Mouse (Mus musculus): ENCODE measurements around the gene Pole3. TPM values are rescaled to one million over a fixed set of nuclear protein-coding genes. Genes with fewer than 3 reads are reported as not detected.
"Not testable (repeated sequence)": the region's sequence is repeated elsewhere in the genome, so short reads cannot be mapped to it uniquely, and the experiment has no call there.

The Pole3 gene
- total RNA-seq, 1 experiment from 2014 or later = 17.8 TPM

- no peak for ATAC-seq (replicated peaks; ENCODE audit: insufficient number of reproducible peaks, low FRiP score, low TSS enrichment, poor library complexity, severe bottlenecking)
Measured at GRCm38 (mm10) chr4:62500799-62501198, 24.1 kb downstream of the Pole3 start.

GRCm38 (mm10) chr4:62496815-62497214, 28.1 kb downstream of the Pole3 start:
- ATAC-seq (replicated peaks; ENCODE audit: insufficient number of reproducible peaks, low FRiP score, low TSS enrichment, poor library complexity, severe bottlenecking) = no peak

DNA sequence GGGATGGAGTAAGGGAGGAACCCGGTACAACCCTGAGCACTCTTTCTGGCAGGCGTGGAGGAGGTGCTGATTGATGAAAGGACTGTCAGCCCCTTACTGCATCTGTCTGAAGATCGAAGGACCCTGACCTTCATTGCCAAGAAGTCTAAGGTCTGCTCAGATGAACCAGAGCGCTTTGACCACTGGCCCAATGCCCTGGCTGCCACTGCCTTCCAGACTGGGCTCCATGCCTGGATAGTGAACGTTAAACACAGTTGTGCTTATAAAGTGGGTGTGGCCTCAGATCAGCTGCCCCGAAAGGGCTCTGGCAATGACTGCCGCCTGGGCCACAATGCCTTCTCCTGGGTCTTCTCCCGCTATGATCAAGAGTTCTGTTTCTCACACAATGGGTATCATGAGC, 28.9 kb downstream of the Pole3 start:
- no peak; the same call in 1 of the 2 replicates for ATAC-seq (replicated peaks; ENCODE audit: insufficient number of reproducible peaks, low FRiP score, low TSS enrichment, poor library complexity, severe bottlenecking)

GRCm38 (mm10) chr4:62494230-62494629, 30.6 kb downstream of the Pole3 start:
- no peak for ATAC-seq (replicated peaks; ENCODE audit: insufficient number of reproducible peaks, low FRiP score, low TSS enrichment, poor library complexity, severe bottlenecking)

DNA sequence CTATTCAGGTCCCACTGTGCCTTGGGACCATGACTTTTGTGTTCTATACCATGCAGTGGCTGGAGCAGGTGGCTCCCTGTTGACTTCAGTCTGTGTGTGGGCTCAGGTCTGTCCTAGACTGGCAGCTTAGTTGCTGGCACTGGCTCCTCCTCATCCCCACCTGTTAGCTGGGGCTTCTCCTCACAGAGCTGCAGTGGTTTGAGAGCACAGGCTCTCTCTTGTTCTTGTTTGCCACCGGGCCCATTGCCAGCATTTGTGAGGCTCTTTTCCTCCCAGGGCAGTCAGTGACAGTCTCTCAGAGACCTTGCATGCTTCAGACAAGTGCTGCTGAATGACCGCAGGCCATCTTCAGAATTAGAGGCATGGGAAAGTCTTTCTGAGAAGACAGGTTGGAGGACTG, 32.2 kb downstream of the Pole3 start:
- no peak for ATAC-seq (replicated peaks; ENCODE audit: insufficient number of reproducible peaks, low FRiP score, low TSS enrichment, poor library complexity, severe bottlenecking)

DNA sequence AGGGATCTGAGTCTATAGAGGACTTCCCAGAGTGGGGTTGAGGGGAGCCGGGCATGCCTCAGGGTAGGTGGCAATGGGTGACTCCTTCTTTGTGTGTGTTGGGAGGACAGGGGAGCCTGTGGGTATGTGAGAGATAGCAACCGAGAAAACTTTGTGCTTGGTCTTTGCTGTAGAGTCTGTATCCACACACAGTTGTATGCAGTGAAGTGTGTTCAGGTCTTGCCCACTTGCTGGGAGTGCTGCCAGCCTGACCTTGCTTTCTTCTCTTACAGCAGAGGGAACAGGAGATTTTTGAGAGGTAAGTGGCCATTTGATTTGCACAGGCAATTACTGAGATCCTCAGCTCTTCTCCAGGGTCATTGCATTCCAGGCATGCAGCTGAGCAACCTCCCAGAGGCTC, 37.0 kb downstream of the Pole3 start:
- no peak for ATAC-seq (replicated peaks; ENCODE audit: insufficient number of reproducible peaks, low FRiP score, low TSS enrichment, poor library complexity, severe bottlenecking)

GRCm38 (mm10) chr4:62487172-62487571, 37.7 kb downstream of the Pole3 start:
- no peak for ATAC-seq (replicated peaks; ENCODE audit: insufficient number of reproducible peaks, low FRiP score, low TSS enrichment, poor library complexity, severe bottlenecking)

- no peak for ATAC-seq (replicated peaks; ENCODE audit: insufficient number of reproducible peaks, low FRiP score, low TSS enrichment, poor library complexity, severe bottlenecking)
Measured at GRCm38 (mm10) chr4:62486162-62486696, 38.6 kb downstream of the Pole3 start.

DNA sequence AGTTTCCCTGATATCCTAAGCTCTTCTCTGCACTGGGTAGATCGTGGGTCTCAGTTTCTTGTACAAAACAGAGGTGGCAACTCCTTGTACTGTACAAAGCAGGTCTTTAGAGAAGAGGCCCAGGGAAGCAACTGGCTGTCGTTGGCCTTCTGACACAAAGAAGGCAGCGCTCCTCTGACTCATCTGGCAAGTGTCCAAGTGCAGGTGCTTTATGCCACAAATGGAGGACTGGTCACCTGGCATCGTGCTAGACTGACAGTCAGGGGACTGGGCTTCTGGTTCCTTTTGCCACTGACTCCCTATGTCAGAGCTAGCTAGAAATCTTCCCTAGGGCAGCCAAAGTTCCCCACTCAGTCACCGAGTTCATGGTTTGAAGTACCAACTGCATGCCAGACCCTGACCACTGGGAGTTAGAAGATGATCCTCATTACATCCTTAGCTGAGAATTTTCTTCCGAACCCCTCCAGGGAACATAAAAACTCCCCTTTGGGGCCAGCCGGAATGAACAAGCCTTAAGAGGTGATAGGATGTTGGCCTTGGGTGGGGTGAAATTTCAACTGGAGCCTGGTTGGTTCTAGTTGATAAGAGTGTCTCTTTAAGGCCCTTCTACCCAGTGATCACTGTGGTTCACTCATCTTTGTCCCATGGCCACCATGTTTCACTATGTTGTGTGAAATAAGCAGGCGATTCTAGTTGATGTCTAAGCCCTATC, 39.3 kb downstream of the Pole3 start:
- no peak for ATAC-seq (replicated peaks; ENCODE audit: insufficient number of reproducible peaks, low FRiP score, low TSS enrichment, poor library complexity, severe bottlenecking)

DNA sequence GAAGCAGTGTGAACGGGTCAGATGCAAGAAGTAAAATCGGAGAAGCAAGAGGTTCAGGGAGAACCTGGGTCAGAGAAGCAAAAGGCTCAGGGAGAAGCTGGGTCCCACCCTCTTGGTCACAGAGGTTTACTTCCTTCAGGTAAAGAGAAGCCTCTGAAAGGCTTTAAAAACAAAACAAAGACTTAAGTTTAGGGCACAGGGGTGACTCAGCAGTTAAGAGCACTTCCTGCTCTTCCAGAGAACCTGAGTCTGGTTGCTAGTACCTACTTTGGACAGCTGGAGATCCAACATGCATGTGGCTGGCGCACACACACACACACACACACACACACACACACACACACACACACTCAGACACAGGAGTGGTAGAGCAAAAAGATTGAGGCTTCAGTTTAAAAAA, 39.9 kb downstream of the Pole3 start:
- no peak for ATAC-seq (replicated peaks; ENCODE audit: insufficient number of reproducible peaks, low FRiP score, low TSS enrichment, poor library complexity, severe bottlenecking)

DNA sequence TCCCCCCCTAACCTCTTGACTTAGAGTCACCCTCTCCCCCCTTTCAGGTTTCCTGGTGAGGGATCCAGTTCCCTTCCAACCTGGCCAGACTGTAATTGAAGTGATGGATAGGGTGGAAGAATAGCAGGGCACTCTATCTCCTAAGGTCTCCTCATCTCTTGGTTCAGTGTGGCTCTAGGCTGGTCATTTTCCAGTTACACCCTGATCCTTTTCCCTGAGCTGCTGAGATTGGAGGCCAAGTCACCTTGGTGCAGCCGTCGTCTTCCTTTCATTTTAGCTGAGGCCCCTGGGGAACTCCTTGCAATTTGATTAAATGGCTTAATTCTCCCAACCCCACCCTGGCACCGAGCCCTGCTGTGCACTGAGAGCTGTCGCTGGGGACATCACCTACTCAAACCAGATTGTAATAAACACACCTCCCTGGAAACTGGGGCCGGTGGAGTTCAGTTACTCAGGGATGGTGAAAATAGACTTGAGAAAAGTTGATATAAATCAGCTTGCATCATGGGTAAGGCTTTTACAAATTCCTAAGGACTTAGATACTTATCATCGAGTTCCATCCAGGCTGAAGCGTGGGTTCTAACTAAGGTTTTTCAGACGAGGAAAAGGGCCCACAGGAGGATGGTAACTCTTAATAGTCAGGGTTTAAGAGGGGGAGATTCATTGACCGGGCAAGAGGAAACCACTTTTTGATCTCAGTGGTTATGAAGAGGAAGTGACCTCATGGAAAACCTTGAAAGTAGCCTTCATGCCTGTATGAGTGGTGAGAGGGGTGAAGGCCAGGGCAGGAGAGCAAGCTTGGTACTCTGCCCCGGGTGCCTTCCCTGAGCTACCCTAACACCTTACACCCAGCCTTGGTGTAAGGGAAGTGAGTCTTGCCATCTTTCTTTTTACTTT, 43.9 kb downstream of the Pole3 start:
- peak; percentile 79 for ATAC-seq (replicated peaks; ENCODE audit: insufficient number of reproducible peaks, low FRiP score, low TSS enrichment, poor library complexity, severe bottlenecking)

DNA sequence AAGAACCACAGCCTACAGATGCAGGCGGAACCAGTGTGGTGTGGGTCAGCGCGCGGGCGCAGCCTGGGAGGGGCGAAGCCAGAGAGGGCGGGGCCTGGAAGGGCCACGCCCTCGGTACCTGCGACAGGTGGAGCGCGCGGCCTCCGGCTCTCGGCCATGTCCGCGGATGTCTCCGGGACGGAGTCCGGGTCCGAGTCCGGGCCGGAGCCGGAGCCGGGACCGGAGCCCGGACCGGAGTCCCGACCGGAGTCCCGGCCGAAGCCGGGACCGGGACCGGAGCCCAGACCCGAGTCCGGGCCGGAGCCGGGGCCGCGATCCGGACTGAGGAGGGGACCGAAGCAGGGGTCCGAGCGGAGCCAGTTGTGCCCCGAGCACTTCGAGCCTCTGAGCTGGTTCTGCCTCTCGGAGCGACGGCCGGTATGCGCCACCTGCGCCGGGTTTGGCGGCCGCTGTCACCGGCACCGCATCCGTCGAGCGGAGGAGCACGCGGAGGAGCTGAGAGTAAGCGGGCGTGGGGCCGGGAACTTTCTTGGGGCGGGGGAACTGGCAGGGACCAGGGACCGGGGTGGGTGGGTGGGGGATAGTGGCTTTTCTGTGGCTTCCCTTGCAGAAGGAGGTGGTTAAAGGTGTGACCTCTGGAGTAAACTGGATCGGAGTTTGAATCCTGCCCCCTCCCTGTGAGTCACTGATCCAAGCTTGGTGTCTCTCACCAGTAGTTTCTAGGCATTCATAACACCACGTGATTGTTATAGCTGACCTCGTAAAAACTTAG, 44.7 kb downstream of the Pole3 start, which contains the start of gene Bspry:
Gene Bspry (plus strand): TSS at position 117 of the 772 bp plus-strand sequence.
- ATAC-seq (replicated peaks; ENCODE audit: insufficient number of reproducible peaks, low FRiP score, low TSS enrichment, poor library complexity, severe bottlenecking) = peak; percentile 49

DNA sequence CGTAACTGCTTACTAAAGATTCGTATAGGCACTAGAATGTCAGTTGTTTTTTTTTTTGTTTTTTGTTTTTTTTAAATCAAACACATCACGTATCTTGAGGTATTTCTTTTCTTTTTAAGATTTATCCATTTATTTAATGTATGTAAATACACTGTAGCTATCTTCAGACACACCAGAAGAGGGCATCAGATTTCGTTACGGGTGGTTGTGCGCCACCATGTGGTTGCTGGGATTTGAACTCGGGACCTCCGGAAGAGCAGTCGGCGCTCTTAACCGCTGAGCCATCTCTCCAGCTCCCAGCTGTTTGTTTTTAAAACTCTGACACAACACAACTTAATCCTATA, 45.3 kb downstream of the Pole3 start:
- not testable (repeated sequence) for ATAC-seq (replicated peaks; ENCODE audit: insufficient number of reproducible peaks, low FRiP score, low TSS enrichment, poor library complexity, severe bottlenecking)

DNA sequence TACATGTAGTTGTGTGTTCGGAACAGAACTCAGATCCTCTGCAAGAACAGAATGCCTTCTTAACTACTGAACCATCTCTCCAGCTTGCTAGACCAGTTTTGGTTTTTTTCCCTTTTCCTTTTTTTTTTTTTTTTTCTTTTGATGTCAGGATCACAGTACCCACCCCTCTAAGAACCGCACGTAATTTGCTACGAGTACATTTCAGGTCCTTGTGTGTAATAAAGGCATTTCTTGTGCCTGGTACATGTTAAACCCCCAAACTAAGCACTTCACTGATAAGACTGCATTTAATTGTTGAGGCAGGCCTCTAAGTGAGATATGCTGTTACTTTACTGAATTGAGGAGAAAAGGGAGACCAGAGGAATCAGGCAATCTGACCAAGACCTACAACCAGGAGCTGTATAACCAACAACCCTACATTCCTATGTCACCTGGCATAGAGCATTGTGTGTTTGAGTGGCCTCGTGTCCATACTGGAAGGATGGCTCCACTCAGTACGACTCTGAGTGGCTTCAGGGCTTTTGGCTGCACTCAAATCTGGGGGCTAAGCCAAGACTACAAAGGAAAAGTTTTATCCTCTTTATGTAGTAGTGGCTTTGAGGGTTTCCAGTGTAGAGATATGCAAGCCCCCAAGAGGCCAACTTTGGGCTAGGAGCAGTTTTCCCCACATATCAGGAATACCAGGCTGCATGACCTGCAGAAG, 47.2 kb downstream of the Pole3 start:
- no peak for ATAC-seq (replicated peaks; ENCODE audit: insufficient number of reproducible peaks, low FRiP score, low TSS enrichment, poor library complexity, severe bottlenecking)

DNA sequence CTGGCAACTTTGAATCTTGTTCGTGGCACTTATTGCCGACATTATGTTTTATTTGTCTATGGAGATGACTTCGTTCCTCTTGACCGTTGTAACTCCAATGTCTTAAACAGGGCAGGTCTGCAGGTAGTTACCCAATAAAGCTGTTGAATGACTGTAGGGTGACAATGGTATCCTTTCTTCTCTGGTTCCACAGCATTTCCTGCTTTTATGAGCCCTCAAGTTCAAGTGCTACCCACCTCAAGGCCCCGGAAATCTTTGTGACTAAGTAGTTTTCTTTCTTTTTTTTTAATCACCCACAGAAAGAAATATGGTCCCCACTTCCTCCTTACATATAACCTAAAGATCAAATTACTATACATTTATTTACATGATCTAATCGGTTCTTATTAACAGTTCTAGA, 49.1 kb downstream of the Pole3 start:
- ATAC-seq (replicated peaks; ENCODE audit: insufficient number of reproducible peaks, low FRiP score, low TSS enrichment, poor library complexity, severe bottlenecking) = no peak

DNA sequence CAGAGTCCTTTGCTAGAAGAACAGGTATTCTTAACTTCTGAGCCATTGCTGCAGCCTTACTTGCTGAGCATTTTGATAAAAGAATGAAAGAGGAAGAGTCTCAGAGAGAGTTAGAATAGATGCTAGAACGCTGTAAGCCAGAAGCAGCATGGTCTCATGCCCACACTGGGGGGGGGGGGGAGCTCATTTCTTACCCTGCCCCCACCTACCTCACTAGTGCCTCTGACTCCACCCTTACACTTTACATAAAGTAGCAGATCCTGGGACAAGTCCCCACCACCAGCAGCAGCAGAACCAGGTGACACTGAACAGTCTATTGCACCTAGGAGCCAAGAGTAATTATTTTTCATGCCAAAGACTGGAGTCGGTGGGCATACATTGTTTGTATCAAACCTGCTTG, 49.7 kb downstream of the Pole3 start:
- no peak for ATAC-seq (replicated peaks; ENCODE audit: insufficient number of reproducible peaks, low FRiP score, low TSS enrichment, poor library complexity, severe bottlenecking)
